Mouse (Mus musculus): ENCODE measurements around the gene Wdr82. TPM values are rescaled to one million over a fixed set of nuclear protein-coding genes. Genes with fewer than 3 reads are reported as not detected.

Gene Wdr82
- total RNA-seq (2021) = 100 to 1,000 TPM; 128 to 136 TPM
- long read RNA-seq, experiment 1, transcript Wdr82-201 (9 exons, 3,747 nt) = major isoform, 6 of 23 reads
- long read RNA-seq, experiment 1, partial matches to known transcripts = 2 of 23 reads
- long read RNA-seq, experiment 1, other reads (novel, unspliced or antisense) = 13 of 23 reads
- long read RNA-seq, experiment 2, partial matches to known transcripts = 0 of 15 reads
- long read RNA-seq, experiment 2, other reads (novel, unspliced or antisense) = 13 of 15 reads

DNA sequence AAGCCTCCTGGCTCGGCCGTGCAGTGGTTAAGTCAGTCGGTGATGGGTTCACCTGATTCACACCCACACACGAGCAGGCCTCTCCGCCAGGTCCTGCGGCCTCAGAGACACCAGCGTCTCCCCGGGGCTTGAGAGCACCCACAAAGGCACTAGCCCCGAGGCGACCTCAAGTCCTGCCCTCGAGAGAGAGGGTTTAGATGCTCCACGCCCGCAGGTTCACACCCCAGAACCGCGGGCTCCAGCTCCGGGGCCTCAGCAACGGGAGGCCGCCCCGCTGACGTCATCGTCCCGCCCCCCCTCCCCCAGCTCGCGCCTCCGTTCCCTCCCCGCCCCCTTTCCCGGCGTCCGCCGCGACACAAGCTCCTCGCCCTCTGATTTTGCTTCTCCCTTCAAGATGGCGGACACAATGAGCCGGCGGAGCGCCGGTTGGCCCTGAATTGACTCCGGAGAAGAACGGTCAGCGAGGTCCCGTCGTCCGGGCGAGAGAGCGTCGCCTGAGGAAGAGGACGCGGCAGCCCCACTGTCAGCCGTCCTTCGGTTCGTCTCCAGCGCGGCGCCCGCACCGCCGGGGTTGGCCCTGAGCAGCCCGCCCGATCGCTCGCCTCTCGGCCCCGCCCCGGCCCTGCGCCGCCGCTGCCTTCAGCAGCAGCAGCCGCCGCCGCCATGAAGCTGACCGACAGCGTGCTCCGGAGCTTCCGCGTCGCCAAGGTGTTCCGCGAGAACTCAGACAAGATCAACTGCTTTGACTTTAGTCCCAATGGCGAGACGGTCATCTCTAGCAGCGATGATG lies at the start of gene Wdr82:
Gene Wdr82 (plus strand): TSS at position 373 of the 790 bp plus-strand sequence.
- peak; percentile 85 to 88 for DNase-seq (ENCODE audit: low spot score in 2 of 2)

GRCm38 (mm10) chr9:106123599-106123998 lies 47.1 kb upstream of the Wdr82 start:
- DNase-seq (ENCODE audit: low spot score in 2 of 2) = peak; percentile 44 to 65

DNA sequence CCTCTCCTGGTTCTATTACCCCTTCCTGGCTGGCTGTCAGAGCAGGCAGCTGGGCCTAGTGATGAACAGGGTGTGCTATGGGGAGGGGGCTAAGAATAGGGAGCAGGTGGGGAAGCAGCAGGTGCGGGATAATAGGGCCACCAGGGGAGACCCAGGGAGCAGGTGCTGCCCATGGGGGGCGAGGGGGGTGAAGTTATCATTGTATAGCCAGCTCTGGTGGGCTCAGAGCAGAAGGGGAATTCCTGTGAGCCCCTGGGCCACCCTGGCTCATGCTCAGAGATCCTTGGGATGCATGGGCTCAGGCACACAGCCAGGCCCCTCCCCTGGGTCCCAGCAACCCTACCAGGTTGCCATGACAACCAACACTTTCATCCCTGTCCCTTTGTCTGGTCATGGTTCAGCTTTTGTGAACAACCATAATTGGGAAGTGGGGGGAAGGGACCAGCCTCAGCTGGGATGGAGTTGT lies 43.9 kb upstream of the Wdr82 start:
- DNase-seq (ENCODE audit: low spot score in 2 of 2) = no peak

DNA sequence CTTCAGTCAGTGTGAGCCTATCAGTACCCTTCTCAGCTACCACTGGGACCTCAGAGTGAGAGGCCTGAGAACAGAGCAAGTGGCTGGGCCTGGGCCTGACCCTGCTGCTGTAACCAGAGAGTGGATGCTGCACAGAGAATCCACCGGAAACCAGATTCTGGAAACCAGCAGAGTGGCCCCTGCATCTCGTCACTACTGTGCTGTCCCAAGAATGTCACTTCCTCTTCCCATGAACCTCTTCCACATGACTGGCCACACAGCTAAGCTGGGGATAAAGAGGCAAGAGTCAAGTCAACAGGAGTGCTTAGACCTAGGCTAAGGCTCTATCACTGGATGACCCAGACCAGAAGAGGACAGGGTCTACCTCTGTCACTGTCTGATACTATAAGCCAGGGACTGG lies 41.7 kb upstream of the Wdr82 start:
- DNase-seq (ENCODE audit: low spot score in 2 of 2) = no peak

DNA sequence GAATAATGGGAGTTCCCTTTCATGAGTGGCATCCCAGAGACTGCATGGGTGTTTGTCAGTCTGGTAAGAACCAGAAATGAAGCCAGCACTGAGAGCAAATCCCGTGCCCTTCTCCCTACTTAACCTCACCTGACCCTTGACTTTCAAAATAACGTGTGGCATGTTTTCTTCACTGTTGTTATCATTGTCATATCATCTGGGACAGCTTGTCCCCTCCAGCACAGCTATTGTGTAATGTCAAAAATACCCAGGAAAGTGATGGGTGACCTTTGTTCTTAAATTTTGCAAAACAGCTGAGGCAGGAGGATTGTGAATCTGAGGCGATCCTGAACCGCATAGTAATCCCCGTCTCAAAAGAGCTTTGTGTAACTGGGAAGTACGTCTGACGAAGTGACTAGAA lies 40.5 kb upstream of the Wdr82 start:
- no peak for DNase-seq (ENCODE audit: low spot score in 2 of 2)

DNA sequence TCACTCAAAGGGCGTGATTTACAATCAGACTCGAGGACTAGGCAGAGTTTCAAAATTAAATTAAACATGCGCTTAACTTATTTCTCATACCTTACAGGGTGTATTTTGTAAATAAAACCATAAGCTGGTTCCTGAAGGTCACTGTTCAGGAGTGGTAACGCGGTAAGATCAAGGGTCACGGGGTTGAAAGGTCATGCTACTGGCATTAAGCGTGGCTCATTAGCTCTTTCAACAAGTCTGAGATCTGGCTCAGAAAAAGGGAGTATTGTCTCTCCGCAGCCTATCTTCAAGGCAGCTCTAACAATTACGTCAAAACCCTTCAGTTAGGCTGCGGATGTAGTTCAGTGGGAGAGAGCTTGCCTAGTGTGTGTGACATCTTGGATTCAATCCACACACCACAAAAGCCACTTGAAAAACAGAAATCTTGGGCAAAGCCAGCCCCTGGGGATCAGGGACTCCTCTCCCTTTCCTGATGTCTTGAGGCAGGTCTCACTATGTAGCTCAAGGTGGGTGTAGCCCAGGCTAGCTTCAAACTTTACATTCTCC lies 33.0 kb upstream of the Wdr82 start:
- DNase-seq (ENCODE audit: low spot score in 2 of 2) = no peak

DNA sequence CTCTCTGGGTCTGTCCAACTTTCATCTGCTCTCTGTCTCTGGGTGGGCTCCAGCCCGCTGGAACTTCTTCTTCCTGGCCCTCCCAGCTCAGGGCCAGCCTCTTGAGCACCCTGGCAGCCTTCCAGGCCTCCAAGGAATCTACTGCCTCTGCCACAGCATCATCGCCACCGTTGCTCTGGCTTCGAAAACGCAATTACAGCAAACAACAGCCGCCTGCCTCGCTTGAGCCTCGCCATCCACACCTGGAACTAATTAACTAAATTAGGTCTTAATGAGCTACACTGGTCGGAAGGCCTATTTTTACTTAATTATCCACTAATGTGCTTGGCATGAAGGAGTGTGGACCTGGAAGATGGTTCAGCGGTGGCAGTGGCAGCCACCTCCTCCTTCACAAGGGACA lies 31.0 kb upstream of the Wdr82 start:
- no peak for DNase-seq (ENCODE audit: low spot score in 2 of 2)

DNA sequence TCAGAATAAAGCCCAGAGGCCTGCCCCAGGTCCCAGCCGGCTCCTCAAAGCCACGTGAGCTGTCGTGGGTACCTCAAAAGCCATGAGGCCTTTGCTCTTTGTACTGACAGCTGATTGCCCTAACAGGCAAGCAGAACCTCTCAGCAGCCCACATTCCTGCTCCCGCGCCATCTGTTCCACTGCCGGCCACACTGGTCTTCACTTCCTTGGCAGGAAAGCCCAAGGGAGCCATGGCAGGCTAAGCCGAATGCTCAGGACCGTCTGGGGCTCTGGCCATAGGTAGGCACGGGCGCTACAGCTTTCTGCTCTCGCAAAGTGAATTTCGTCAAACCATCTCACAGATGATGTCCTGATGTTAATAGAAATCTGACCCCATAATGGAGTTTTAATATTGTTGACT lies 28.8 kb upstream of the Wdr82 start:
- DNase-seq (ENCODE audit: low spot score in 2 of 2) = no peak

GRCm38 (mm10) chr9:106144176-106144575 lies 26.6 kb upstream of the Wdr82 start:
- DNase-seq (ENCODE audit: low spot score in 2 of 2) = no peak

GRCm38 (mm10) chr9:106145582-106145981 lies 25.1 kb upstream of the Wdr82 start:
- DNase-seq (ENCODE audit: low spot score in 2 of 2) = no peak

DNA sequence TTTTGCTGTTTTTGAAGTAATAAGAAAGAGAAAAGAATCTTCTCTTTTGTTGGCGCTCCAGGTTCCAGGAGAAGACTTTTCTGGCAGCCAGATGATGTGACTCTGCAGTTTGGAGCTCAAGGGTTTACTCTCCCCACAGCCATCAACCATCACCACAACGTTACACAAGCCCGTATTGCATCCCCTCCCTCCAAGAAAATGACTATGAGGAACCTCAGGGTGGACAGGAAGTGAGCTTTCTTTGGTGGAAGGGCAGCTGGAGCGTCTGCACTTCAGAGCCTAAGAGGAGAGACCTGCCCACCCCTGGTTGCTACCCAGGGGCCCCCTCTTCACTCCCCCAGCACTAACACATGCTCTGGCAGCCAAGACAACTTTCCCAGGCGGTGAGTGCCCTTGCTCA lies 23.4 kb upstream of the Wdr82 start:
- DNase-seq (ENCODE audit: low spot score in 2 of 2) = no peak

- no peak for DNase-seq (ENCODE audit: low spot score in 2 of 2)
Observed at GRCm38 (mm10) chr9:106147851-106148431, 22.8 kb upstream of the Wdr82 start.

DNA sequence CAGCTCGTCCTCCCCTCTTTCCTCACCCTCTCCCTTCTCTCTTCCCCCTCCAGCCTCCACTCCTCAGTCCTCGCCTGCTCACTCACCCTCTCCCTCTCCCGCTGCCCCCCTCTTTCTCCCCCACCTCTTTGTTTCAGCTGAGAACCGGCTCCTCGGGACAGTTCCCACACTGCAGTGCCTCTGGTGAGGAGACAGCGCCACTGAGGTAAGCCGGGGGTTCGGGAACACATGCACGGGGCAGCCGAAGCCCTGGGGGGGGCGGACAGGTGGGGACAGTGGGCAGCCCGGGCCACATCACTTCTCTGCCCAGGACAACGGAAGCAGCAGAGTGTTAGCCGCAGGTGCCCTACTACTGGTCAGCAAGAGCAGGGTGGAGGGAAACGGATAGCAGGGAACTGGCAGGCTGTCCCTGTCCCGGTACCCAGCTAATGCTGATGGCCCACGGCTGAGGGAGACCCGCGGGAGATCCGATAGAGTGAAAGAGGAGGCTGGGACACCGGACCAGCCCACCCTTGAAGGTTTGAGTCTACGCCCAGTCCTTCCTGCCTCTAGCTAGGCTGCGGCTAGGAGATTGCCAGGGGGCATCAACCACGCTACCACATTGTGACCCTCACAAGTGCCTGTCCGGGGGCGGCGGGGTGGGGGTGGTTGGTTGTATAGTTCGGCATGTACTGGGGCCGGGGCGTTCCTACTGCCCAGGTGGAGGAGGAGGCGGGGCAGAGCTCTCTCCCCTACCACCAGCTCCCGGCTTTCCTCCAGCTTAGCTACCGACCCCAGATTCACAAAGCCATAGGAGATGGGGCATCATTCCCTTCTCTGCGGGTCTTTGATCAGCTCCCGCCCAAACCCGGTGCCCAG lies 22.0 kb upstream of the Wdr82 start:
- DNase-seq (ENCODE audit: low spot score in 2 of 2) = no peak

DNA sequence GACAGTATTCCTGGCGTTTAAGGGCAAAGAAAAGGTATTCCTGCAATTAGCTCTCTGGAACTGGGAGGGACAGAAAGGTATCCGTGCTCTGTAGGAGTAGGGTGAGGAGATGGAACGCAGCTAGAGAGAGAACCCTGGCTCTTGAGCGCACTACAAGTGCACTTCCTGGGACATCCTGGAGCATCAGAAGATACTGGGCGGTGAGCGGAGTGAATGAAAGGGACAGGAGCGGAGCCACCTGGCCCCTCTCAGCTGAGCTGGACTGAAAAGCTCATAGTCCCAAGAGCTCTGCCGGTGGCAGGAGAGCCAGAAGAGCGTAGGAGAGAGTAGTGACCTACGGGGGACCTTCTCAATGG lies 21.4 kb upstream of the Wdr82 start:
- no peak for DNase-seq (ENCODE audit: low spot score in 2 of 2)

- no peak for DNase-seq (ENCODE audit: low spot score in 2 of 2)
Observed at GRCm38 (mm10) chr9:106154106-106154505, 16.6 kb upstream of the Wdr82 start.

- DNase-seq (ENCODE audit: low spot score in 2 of 2) = peak; percentile 27 to 56
Observed at GRCm38 (mm10) chr9:106156419-106156818, 14.3 kb upstream of the Wdr82 start.

DNA sequence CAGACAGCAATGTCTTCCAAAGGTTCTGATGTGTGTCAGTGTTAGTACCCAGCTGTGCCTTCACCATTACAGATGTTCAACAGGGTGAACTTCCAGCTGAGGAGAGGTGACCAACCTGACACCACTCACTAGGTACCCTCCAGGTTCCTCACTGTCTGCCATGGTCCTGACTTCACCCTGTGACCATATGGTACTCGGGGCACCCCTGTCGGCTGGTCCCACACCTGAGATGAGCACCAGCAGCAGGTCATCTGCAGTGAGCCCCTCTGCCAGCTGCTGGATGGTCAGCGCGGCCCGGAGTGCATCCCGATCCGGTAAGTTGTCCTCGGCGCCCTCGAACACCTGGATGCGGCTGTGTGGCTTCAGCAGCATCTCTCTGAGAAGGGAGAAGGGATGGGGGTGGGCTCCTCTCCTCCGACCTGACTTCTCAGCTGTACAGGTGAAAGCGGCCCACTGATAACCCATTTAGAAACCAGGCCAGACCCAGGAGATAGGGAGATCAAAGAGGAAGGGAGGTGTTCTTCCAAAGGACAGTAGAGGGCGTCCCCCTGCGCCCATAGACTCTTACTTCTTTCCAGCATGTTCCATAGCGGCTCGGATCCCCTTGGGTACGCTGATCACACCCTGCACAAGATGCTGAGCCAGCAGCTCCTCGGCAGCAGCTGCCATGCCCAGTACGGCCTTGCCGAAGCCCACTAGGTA lies 13.7 kb upstream of the Wdr82 start:
- DNase-seq (ENCODE audit: low spot score in 2 of 2) = no peak

- DNase-seq (ENCODE audit: low spot score in 2 of 2) = no peak
Observed at GRCm38 (mm10) chr9:106157623-106157925, 13.2 kb upstream of the Wdr82 start.

- DNase-seq (ENCODE audit: low spot score in 2 of 2) = no peak
Observed at GRCm38 (mm10) chr9:106158037-106158491, 12.7 kb upstream of the Wdr82 start, which contains the start of gene Glyctk. Gene Glyctk, minus strand, starts transcription at chr9:106158138.

GRCm38 (mm10) chr9:106159237-106159636 lies 11.5 kb upstream of the Wdr82 start:
- no peak for DNase-seq (ENCODE audit: low spot score in 2 of 2)

All from left cerebral cortex, adult 18-20 months (tissue).